Mouse (Mus musculus) adrenal gland, postnatal 36 days (tissue): ENCODE data around the gene Tmem52b. TPM values are rescaled to one million over a fixed set of nuclear protein-coding genes. Genes with fewer than 3 reads are reported as not detected.

Experiments
- DNase-seq, 2 experiments: peaks; one replicate each; pipeline ENCODE4 v3.0.0; 2021; ENCODE audit warnings: mixed read lengths in 1 of 2
- total RNA-seq, 2 experiments: library from RNA; stranded (reverse); gene quantifications; 2 replicates each; pipeline ENCODE4 v1.2.3; 2021

Gene Tmem52b
- total RNA-seq, 2 experiments from 2014 or later = not detected

DNA sequence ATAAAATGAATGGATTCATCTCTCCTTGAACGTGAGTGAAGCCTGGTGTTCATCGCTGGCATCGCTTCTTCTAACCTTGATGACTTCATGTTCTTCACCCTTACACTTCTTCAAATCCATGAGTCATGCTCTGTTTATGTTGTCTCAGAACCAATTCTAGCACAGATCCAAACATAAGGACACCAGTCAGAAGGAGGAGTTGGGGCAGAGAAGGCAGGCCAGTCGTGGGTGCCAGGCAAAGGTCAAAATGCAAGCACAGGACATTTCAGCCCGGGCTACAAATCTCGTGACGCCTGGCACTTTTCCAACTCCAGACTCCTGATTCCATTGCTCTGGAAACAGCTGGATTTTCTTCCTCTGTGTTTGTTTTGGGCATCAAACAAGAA, 20.2 kb downstream of the Tmem52b start:
- DNase-seq = peak; percentile 82 to 84

DNA sequence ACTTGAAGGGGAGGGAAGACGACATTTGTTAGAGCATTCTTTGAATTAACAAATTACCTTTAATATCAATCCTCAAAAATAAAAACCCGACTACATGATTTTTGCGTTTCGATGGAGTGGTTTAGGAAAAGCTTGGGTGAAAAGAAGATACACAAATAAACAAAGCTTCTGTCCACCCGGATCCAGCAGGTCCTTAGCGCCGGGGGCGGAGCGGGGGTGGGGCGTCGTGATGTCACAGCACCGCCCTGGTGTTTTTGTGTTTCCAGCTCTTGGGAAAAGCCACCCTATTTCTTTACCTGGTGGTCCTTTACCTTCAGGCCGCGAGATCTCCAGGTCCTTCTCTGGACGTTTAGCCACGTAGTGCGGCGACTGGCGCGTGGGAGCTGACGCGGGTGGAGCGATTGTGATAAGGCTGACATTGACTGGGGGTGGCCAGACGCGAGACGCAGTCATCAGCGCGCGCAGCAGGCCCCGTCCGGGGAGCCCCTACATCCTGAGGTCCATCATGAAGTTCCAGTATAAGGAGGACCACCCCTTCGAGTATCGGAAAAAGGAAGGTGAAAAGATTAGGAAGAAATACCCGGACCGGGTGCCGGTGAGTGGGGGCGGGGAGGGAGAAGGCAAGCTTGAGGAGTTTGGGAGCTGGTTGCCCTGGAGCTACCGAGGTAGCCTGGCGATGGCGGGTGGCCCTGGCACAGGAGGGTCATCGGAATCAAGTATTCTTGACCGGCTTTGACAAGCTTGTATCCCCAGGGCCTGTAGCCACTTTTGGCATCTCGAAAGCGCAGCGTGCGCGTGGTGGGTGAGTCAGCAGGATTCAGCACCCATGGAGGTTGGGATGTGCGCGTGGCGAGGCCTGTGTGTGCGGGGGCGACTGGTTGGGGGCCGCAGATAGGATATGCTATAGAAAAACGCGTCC, 20.8 kb downstream of the Tmem52b start, which contains the start of gene Gabarapl1:
Gene Gabarapl1, plus strand, starts transcription at position 219 of the 919 bp plus-strand sequence.
- DNase-seq = peak; percentile 91 to 94

DNA sequence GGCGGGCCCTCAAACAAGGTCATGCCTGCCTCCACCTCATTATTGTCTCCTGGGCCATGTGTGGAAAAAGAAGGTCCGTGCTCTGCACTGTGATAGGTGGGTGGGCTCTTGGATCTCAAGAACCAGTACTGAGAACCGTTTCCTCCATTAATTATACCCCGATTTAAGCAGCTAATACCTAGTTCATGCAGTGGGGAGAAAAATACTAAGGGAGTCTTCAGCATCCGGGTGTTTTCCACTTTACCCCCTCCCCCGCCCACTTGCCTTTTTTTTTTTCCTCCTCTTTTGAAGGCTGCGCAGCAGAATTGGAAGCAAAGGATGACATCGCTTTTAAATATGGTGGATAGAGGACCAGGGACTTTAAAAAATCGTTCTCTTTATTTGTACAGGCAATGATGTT, 21.7 kb downstream of the Tmem52b start:
- DNase-seq = peak in 1 of 2 experiments; percentile 47

DNA sequence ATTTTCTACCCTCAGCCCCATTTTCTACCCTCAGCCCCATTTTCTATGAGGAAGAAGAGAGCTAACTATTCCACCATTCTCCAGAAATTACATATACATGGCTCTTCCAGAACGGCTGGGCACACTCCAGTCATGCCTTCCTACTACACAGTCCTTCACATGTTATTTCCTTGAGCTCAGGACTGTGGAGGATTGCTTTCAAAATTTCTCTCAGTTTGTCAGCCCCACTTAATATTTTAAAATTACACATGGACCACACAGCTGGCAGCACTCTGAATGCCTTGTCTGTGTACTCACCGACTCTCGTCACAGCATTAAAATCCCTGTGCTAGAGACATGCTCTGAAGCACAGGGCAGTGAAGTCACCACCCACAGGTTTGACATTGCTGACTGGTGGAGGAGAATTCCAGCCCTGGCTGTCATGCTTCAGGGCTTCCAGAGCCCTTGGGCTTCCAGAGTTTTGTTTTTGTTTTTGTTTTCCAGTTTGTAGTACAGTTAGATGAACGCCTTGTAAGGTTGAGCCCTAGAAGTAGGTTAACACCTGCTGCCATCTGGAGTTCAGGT, 22.4 kb downstream of the Tmem52b start:
- DNase-seq = no peak

DNA sequence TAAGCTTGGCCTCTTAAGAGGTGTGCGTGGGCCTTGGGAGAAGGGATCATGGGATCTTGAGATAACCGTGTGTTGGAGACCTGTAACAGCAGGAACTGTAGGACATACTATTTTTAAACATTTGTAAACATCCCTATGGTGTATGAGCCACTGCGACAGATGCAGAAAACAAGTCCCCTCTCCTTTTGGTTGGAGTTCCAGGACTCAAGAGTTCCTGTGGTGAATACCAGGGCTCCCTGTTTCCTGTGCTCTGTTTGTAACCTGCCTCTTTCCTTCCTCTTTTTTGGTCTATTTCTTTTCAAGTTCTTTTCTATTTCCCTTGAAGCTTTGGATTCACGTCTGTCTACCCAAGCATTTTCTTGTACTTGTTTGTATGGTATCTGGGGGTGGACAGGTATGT, 23.4 kb downstream of the Tmem52b start:
- no peak for DNase-seq

DNA sequence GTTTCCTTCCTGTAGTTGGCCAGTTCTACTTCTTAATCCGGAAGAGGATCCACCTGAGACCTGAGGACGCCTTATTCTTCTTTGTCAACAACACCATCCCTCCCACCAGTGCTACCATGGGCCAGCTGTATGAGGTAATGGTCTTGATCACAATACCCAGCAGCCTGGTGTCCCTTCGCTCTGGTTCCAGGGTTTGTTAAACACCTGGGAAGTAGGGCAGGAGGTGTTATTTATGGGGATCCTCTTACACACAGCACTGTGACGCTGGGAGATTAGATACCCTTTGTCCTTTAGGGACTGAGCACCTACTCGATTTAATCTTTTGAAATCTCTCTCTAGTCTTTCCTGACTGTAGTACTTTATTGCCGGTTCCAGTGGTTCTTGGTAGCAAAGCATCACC, 26.2 kb downstream of the Tmem52b start:
- DNase-seq = no peak

DNA sequence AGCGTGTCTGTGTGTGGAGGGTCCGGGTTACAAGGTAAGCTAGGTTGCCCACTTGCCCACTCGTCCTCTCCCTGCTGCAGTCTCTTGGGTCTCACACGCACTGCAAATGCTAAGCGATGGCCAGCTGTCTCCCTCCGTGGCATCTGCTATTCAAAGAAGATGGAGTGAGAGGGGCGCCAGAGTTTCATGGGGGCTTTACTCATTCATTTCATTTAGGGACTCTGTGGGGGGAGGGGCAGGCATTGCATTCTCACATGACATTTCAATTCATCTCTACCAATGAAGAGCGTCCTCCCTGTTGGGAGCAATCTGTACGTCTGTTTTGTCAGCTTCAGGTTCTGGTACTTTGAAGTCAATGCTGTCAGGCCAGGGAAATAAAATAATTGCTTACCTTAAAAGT, 29.6 kb downstream of the Tmem52b start:
- no peak for DNase-seq

DNA sequence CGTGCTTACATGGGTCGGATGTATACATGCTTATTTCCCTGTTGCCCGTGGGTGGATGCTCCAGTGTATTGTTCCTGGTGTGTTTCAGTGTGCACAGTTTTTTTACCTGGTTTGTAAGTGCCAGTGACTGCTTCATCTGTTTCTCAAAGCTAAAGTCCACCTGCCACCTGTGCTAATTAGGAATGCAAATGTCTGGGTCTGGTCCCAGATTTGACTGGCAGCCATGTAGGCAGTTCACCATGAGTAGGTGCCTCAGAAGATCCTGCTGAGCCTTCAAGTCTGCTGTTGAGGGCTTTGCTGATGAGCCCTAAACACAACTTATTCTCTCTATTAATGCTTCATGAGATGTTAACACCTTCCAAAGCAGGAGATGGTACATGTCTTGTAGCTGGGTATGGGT, 30.2 kb downstream of the Tmem52b start:
- no peak for DNase-seq

DNA sequence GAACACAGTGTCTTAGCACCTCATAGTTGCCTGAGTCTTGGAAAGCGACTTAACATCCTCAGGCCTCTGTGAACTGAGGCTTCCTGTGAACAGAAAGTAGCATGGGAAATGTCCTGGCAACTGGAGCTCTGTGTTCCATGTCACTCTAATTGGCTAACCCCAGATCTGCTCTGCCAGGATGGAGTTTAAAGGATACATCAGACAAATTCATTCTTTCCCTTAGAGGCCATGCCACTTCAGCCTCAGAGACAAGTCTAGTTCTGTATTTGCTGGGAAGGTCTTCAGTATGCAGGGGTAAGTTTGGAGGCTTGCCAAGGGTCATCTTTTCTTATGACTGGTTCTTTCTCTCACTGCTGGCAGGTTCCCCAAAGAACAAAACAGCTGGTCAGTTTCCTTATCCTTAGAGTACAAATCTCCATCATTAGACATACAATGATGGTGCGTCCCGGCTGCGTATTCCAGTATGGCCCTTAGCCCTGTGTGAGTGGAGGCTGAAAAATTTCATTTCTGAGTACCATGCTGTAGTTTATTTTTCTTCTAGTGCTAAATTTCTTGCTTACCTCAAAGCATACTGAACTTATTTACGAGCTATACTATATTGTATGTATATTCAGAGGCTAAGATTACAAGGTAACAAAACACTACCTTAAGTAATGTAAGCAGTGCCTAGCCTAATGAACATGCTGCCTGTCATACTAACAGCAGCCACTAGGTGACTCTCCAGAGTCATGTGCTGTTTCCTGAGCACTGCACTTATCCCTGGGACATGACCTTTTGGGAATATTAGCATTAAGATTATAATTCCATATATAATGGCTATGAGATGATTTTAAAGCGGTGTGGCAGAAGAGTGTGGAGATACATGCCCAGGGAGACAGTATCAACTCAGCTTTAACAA, 31.6 kb downstream of the Tmem52b start:
- peak; percentile 66 to 76 for DNase-seq

DNA sequence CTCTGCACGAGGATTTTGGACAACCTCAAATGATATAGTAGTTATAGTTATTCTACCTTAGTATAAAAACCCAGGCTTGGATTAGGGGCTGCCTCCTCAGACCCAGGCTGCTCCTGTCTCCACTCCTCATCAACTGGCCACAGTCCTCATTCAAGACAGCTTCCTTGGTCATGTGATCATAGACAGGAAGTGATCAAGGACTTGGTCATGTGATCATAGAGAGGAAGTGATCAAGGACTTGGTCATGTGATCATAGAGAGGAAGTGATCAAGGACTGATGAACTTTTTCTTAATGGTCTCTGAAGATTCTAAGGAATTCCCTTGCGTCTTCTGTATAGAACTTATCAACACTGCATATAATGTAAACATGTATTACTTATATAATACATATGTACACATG, 34.9 kb downstream of the Tmem52b start:
- DNase-seq = no peak

DNA sequence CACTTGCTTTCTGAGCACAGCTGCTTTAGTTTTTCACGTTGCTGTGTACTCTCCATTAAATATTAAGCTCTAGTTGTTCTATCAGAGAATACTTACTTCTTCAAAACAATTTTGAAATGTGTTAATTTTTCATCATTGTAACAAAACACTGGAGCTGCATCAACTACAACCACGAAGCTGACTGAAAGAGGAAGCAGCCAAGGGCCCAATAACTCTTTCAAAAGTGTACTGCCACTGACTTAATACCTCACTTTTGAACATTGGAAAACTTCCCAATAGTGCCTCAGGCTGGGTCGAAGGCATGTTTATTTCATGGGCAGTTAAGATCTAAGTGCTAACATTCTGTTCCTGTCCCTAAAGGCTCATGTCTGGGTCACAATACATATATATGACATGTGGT, 35.7 kb downstream of the Tmem52b start:
- DNase-seq = no peak

DNA sequence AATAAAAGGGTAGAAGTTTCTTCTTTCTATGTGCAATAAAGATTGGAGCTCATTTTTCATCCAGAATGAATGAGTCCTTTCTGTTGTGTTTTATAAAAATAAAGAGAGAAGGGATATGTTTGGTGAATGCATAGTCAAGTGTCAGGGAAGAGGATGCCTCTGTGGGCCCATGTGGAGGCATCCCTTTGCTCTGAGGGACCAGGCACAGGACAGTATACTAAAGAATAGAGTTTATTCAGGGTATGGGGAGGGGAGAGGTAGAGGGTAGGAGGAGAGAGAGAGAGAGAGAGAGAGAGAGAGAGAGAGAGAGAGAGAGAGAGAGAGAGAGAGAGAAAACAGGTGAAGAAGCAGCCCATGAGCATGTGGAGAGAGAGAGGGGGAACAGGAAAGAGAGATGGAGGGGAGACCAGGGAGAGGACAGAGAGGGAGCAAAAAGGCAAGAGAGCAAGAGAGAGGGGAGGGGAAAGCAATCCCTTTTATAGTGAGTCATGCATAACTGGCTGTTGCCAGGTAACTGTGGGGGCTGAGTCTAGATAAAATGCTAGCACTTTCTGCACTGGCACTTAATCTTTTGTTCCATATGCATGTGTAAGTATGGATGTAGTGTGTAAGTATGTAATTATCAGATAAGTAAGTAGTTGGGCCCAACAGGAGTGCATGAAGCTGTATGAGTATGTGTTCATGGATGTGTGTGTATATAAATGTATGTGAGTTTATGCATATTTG, 45.1 kb downstream of the Tmem52b start:
- no peak for DNase-seq

DNA sequence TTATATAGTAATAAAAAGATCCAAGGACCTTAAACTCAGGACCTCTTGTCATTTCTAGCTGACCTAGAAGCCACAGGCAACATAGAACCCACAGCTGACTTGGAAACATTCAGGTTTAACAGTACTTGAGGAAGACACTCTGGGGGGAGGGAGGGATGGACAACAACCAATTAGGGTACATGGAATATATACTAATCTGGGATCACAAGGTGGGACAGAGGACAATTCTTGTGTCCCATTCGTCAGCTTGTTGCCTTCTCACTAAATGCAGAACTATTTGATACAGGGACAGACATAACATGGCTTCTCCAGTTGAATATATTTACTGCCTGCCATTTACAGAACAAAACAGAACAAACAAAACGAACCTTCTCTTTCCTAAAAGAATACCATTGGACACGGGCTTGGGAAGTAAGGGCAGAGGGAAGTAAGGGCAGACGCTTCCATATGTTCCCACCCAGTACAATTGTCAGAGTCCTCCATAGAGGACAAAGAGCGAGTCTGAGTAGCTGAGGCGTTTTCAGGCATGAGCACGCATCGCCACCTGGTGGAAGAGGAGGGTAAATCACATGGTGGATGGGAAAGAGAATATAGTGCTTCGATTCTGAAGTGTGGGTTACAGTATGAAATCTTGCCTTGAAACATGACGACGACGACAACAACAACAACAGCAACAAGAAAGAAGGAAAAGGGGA, 46.7 kb downstream of the Tmem52b start:
- peak; percentile 76 for DNase-seq

DNA sequence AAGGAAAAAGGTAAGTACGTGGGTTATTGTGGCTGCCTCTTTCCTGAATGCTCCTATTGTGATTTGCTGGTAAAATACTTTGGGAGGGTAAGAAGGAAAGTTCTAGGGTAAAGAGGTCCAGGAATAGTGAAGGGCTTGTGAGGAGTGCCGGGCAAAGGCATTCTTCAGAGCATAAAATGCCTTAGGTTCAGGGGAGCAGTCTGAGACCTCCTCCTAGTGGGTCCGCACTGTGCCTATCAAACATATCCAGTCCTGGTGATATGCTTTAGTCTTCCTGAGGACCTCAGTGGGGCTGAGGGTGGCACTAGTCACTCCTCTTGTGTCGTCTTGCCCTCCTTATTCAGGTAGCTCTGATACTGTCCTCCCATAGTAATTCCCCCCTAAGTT, 47.3 kb downstream of the Tmem52b start:
- DNase-seq = no peak

DNA sequence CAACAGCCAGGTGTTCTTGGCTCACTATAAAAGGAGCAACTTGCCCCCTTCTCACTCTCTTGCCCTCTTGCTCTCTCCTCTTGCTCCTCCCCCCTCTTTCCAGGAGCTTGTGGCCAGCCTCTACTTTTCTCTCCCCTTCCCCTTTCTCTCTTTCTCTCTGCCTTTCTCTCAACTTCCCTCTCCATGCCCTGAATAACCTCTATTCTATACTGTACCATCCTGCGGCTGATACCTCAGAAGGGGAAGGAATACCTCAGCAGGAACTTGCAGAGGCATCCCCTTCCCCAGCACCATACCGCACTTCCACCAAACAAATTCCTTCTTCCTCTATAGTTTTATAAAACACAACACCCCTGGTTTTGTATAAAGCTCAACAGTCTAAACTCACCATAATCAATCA, 52.9 kb downstream of the Tmem52b start:
- DNase-seq = no peak

Other genes with a start within 250 kb of the Tmem52b start
- gene Cd69, start 237.1 kb upstream of the Tmem52b start, total RNA-seq = under 1 TPM; 0.13 to 0.30 TPM
- not detected for gene 4922502D21Rik, start 180.8 kb upstream of the Tmem52b start, total RNA-seq
- 1 to 10 TPM in 1 of 2 experiments, under 1 TPM in 1; 0.93 to 1.4 TPM for gene Clec12a, start 169.9 kb upstream of the Tmem52b start, total RNA-seq
- gene Clec12b, start 126.7 kb upstream of the Tmem52b start, total RNA-seq = not detected
- gene Clec1b, start 115.3 kb upstream of the Tmem52b start, total RNA-seq = 1 to 10 TPM in 1 of 2 experiments, under 1 TPM in 1; 0.56 to 1.2 TPM
- gene Clec9a, start 103.7 kb upstream of the Tmem52b start, total RNA-seq = under 1 TPM; 0.13 to 0.17 TPM
- gene Clec1a, start 60.6 kb upstream of the Tmem52b start, total RNA-seq = 1 to 10 TPM; 3.4 to 9.7 TPM
- gene Olr1, start 5.4 kb upstream of the Tmem52b start, total RNA-seq = under 1 TPM in 1 of 2 experiments, not detected in 1; 0.40 TPM
- gene Gabarapl1, start 20.6 kb downstream of the Tmem52b start, total RNA-seq = 100 to 1,000 TPM; 237 to 286 TPM
- under 1 TPM in 1 of 2 experiments, not detected in 1; 0.30 TPM for gene Klre1, start 65.3 kb downstream of the Tmem52b start, total RNA-seq
- not detected for gene Klrd1, start 79.2 kb downstream of the Tmem52b start, total RNA-seq
- under 1 TPM; 0.10 to 0.72 TPM for gene Klrk1, start 111.3 kb downstream of the Tmem52b start, total RNA-seq
- gene Klrc3, start 130.8 kb downstream of the Tmem52b start, total RNA-seq = not detected
- gene Klrc2, start 148.1 kb downstream of the Tmem52b start, total RNA-seq = not detected
- not detected for gene Klrc1, start 166.4 kb downstream of the Tmem52b start, total RNA-seq
- gene Klri1, start 204.6 kb downstream of the Tmem52b start, total RNA-seq = not detected
- gene Klri2, start 227.9 kb downstream of the Tmem52b start, total RNA-seq = not detected